ENCODE assay signal across 8 mouse cellular contexts in genomic region chr6:124859725-124860124, GRCm38 (mm10). TPM values are rescaled to one million over a fixed set of nuclear protein-coding genes. Genes with fewer than 3 reads are reported as not detected.
A peak's percentile ranks its signal among the peaks of the same experiment; 100 is the strongest.
DNase-seq lines count a peak whose midpoint lies in the region; ATAC-seq and TF ChIP-seq lines count a peak whose summit lies in the region.

No protein-coding gene starts in this region.

- peak; percentile 28; the same call in 1 of the 2 replicates for ATAC-seq in G1E (ENCODE audit: extremely low read depth, insufficient number of reproducible peaks, low FRiP score, poor library complexity, severe bottlenecking)
- ATAC-seq in lung, postnatal 0 days = peak; percentile 43

- no peaks in the 10 kb centered on the region for H3K9me3 ChIP-seq in G1E (replicated peaks)
- H3K9me3 ChIP-seq in lung, postnatal 0 days (ENCODE audit: low read length) = no peaks in the 10 kb centered on the region

- TF ChIP-seq EP300 in lung, postnatal 0 days (IDR thresholded peaks at IDR 0.05) = no peak

- H3K27me3 ChIP-seq in G1E (ENCODE audit: insufficient read depth, low read length) = peaks cover 71% of the 10 kb centered on the region
- H3K27me3 ChIP-seq in cerebellum, adult 2 months (ENCODE audit: control insufficient read depth, insufficient read depth, low read length) = no peaks in the 10 kb centered on the region
- H3K27me3 ChIP-seq in lung, postnatal 0 days (replicated peaks; ENCODE audit: insufficient read depth, low read length) = peaks cover 22% of the 10 kb centered on the region

- TF ChIP-seq POLR2A in cerebellum, adult 2 months (IDR thresholded peaks at IDR 0.05; ENCODE audit: borderline replicate concordance, insufficient read depth, low read length) = 0 out of 2 replicates have a peak, but pooled peaks have one; percentile 31

- no peak overlapping the region for H3K4me2 ChIP-seq in lung, postnatal 0 days (replicated peaks; ENCODE audit: low read depth, low read length)

- DNase-seq in G1E (ENCODE audit: low spot score) = peak; percentile 59
- DNase-seq in cerebellum, adult 2 months = peak; percentile 90 to 94
- DNase-seq in forelimb bud, embryonic 11.5 days (ENCODE audit: low read depth, low spot score) = peak; percentile 79
- DNase-seq in heart, postnatal 4 days = peak; percentile 96
- DNase-seq in layer of hippocampus, adult 9-10 months (ENCODE audit: low spot score) = peak; percentile 83
- peak; percentile 85 for DNase-seq in lung, postnatal 0 days (ENCODE audit: low spot score)
- DNase-seq in ovary, postnatal 14 days (ENCODE audit: low spot score) = peak; percentile 89
- DNase-seq in thymus, postnatal 10 days (ENCODE audit: low spot score in 2 of 2) = peak; percentile 82 to 94

- H3K27ac ChIP-seq in cerebellum, adult 2 months (ENCODE audit: insufficient read depth, low read length) = peak overlapping the region; percentile 94
- H3K27ac ChIP-seq in lung, postnatal 0 days (ENCODE audit: low read length) = no peak overlapping the region

- H3K4me3 ChIP-seq in G1E (ENCODE audit: low read depth, low read length) = no peak overlapping the region
- peak overlapping the region; percentile 54 for H3K4me3 ChIP-seq in cerebellum, adult 2 months (replicated peaks; ENCODE audit: insufficient read depth, low read depth, low read length)
- no peak overlapping the region for H3K4me3 ChIP-seq in lung, postnatal 0 days (ENCODE audit: low read depth, low read length)

- peak; percentile 55; the same call in 1 of the 2 replicates for TF ChIP-seq CTCF in G1E (IDR thresholded peaks at IDR 0.05; ENCODE audit: low read depth, low read length)
- peak; percentile 89 for TF ChIP-seq CTCF in cerebellum, adult 2 months (IDR thresholded peaks at IDR 0.05; ENCODE audit: borderline replicate concordance, insufficient read depth, low read depth, low read length)
- peak; percentile 92 for TF ChIP-seq CTCF in lung, postnatal 0 days (IDR thresholded peaks at IDR 0.05)

- no peaks in the 10 kb centered on the region for H3K36me3 ChIP-seq in G1E (replicated peaks)
- no peaks in the 10 kb centered on the region for H3K36me3 ChIP-seq in lung, postnatal 0 days (ENCODE audit: insufficient read depth, low read length)

- H3K9ac ChIP-seq in lung, postnatal 0 days (replicated peaks; ENCODE audit: low read depth) = no peak overlapping the region

- 3% methylated on average over 12 of the region's 12 CpGs for WGBS in cerebellum, adult 2 months
- 8% methylated on average over 11 of the region's 12 CpGs for WGBS in lung, postnatal 0 days

- H3K4me1 ChIP-seq in G1E (ENCODE audit: insufficient read depth, low read depth, low read length) = peaks cover 5% of the 10 kb centered on the region; the same call in 1 of the 2 replicates
- peaks cover 24% of the 10 kb centered on the region for H3K4me1 ChIP-seq in cerebellum, adult 2 months (ENCODE audit: control insufficient read depth, insufficient read depth, low read length)
- 0 out of 2 replicates have a peak, but pooled peaks cover 3% of the 10 kb centered on the region for H3K4me1 ChIP-seq in lung, postnatal 0 days (ENCODE audit: insufficient read depth, low read depth, low read length)

RNA-seq across cellular contexts. Expression of gene P3h3, which starts 2.2 kb away (rescaled TPM):
- not detected in 2 replicates for total RNA-seq in G1E (2014; fragmentation: Nextera tagmentation)
- 0.23 TPM in 1 of 2 replicates, not detected in the other for total RNA-seq in G1E (2017)
- not detected in 2 replicates for polyA plus RNA-seq in G1E (2012)
- 106 and 112 TPM in 2 replicates for polyA plus RNA-seq in cerebellum, adult 2 months (2012; rRNA removed)
- total RNA-seq in heart, postnatal 4 days (2021) = 10 to 100 TPM; 30.0 to 31.6 TPM
- 8.4 and 9.3 TPM in 2 replicates for polyA plus RNA-seq in lung, postnatal 0 days (2015; fragmentation: Nextera tagmentation; extraction: Ambion mirVana)

RNA-seq across cellular contexts. Expression of gene Gpr162, which starts 4.1 kb away (rescaled TPM):
- total RNA-seq in G1E (2014; fragmentation: Nextera tagmentation) (not detected in 2 replicates), G1E (2017) (0.22 and 0.41 TPM in 2 replicates)
- polyA plus RNA-seq in G1E (2012) = not detected in 2 replicates
- 177 and 183 TPM in 2 replicates for polyA plus RNA-seq in cerebellum, adult 2 months (2012; rRNA removed)
- 1 to 10 TPM; 5.7 to 7.4 TPM for total RNA-seq in heart, postnatal 4 days (2021)
- polyA plus RNA-seq in lung, postnatal 0 days (2015; fragmentation: Nextera tagmentation; extraction: Ambion mirVana) = 0.20 and 0.26 TPM in 2 replicates

RNA-seq across cellular contexts. Expression of gene Gnb3, which starts 19.6 kb away (rescaled TPM):
- total RNA-seq in G1E (2014; fragmentation: Nextera tagmentation) = 1.1 TPM in 1 of 2 replicates, not detected in the other
- not detected in 2 replicates for total RNA-seq in G1E (2017)
- polyA plus RNA-seq in G1E (2012) = not detected in 2 replicates
- polyA plus RNA-seq in cerebellum, adult 2 months (2012; rRNA removed) = 0.84 and 1.3 TPM in 2 replicates
- total RNA-seq in heart, postnatal 4 days (2021) = 1 to 10 TPM; 2.6 to 3.9 TPM
- 0.24 and 0.26 TPM in 2 replicates for polyA plus RNA-seq in lung, postnatal 0 days (2015; fragmentation: Nextera tagmentation; extraction: Ambion mirVana)

RNA-seq across cellular contexts. Expression of gene Cd4, which starts 28.3 kb away (rescaled TPM):
- not detected in 2 replicates for total RNA-seq in G1E (2014; fragmentation: Nextera tagmentation)
- total RNA-seq in G1E (2017) = 0.33 and 1.7 TPM in 2 replicates
- polyA plus RNA-seq in G1E (2012) = not detected in 2 replicates
- 0.05 and 0.26 TPM in 2 replicates for polyA plus RNA-seq in cerebellum, adult 2 months (2012; rRNA removed)
- under 1 TPM; 0.41 to 0.55 TPM for total RNA-seq in heart, postnatal 4 days (2021)
- 0.07 and 0.10 TPM in 2 replicates for polyA plus RNA-seq in lung, postnatal 0 days (2015; fragmentation: Nextera tagmentation; extraction: Ambion mirVana)

RNA-seq across cellular contexts. Expression of gene Cdca3, which starts 30.4 kb away (rescaled TPM):
- total RNA-seq in G1E (2014; fragmentation: Nextera tagmentation) (109 and 112 TPM in 2 replicates), G1E (2017) (137 and 150 TPM in 2 replicates)
- polyA plus RNA-seq in G1E (2012) = 50.9 and 67.2 TPM in 2 replicates
- polyA plus RNA-seq in cerebellum, adult 2 months (2012; rRNA removed) = 1.3 and 1.4 TPM in 2 replicates
- 10 to 100 TPM; 77.8 to 82.6 TPM for total RNA-seq in heart, postnatal 4 days (2021)
- polyA plus RNA-seq in lung, postnatal 0 days (2015; fragmentation: Nextera tagmentation; extraction: Ambion mirVana) = 8.2 and 11.8 TPM in 2 replicates

Comparison
In these comparisons a context has a peak if more than half of its experiments do, and no peak if none do; other contexts are left out.
1. RNA of gene P3h3, which starts 2.2 kb away (polyA plus RNA-seq): 106 to 112 TPM in cerebellum, adult 2 months; 8.4 to 9.3 TPM in lung, postnatal 0 days and not detected in G1E; every median in the first group is over 10 times any median in the second.
2. RNA of gene Gpr162, which starts 4.1 kb away (polyA plus RNA-seq): 177 to 183 TPM in cerebellum, adult 2 months; 0.20 to 0.26 TPM in lung, postnatal 0 days and not detected in G1E; every median in the first group is over 100 times any median in the second.
3. Peak in every context shown above with its lines, with median percentiles within 50 percentile points of each other: DNase-seq and CTCF ChIP-seq.